Comparison of ENCODE assay signal across 8 mouse cellular contexts in the genomic region with DNA sequence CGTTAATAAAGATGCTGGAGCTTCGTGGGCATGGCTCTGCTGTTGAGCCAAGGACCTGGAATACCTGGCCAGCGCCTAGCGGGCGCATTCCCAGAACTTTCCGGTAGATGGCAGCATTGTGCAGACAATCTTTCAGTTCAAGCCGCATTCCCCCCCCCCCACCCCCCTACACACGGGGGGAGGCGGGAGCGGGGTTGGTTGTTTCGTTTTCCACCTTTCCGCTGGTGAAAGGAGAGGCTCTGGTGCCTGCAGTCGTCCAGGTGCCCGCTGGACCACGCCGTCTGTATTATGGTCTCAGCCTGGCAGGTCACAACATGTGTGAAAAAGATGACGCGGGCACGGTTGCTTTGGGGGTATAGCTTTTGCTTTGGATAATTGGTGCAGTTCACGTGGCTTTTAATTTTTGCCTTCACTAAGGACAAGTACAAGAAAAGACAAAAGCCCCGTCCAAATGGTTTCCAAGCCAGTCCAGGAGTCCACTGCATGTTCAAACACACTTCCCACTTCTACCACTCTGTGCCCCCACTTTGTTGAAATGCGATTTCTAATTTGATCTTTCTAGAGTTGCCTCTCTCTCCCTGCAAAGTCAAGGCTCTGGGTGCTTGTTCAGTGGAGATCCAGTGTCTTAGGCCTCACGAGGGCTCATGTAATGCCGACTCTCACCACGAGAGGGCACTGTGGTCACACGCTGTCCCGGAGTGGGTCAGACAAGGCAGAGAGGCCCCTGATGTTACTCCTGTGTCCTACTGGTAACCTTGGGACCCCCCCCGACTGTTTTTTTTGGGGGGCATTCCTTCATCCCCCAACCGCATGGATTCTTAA. TPM values are rescaled to one million over a fixed set of nuclear protein-coding genes. Genes with fewer than 3 reads are reported as not detected.
DNase-seq lines count a peak whose midpoint lies in the region; ATAC-seq and TF ChIP-seq lines count a peak whose summit lies in the region.

No protein-coding gene starts in this region.

- H3K36me3 ChIP-seq in hindbrain, postnatal 0 days (ENCODE audit: insufficient read depth, low read length), result no peaks in the 10 kb centered on the region

- H3K27me3 ChIP-seq in hindbrain, postnatal 0 days (ENCODE audit: insufficient read depth, low read length), result no peaks in the 10 kb centered on the region

- peak overlapping the region; percentile 89 for H3K27ac ChIP-seq in gastrocnemius, adult 2 months
- peak overlapping the region; percentile 71; the same call in 1 of the 2 replicates for H3K27ac ChIP-seq in hindbrain, postnatal 0 days

- H3K9ac ChIP-seq in hindbrain, postnatal 0 days (replicated peaks; ENCODE audit: low read length), result peak overlapping the region; percentile 40

- H3K4me2 ChIP-seq in hindbrain, postnatal 0 days (ENCODE audit: low read depth, low read length), result peak overlapping the region; percentile 51

- H3K4me3 ChIP-seq in gastrocnemius, adult 2 months, result peak overlapping the region; percentile 77
- H3K4me3 ChIP-seq in hindbrain, postnatal 0 days (ENCODE audit: low read length), result peak overlapping the region; percentile 43

- peak; percentile 82 for ATAC-seq in activated CD4-positive, CD25-positive, alpha-beta regulatory T cell, adult 4 months
- peak; percentile 92 for ATAC-seq in common myeloid progenitor, adult 5-6 weeks (replicated peaks; ENCODE audit: low read depth, poor library complexity, severe bottlenecking)
- peak; percentile 92 for ATAC-seq in hindbrain, postnatal 0 days

- peak; percentile 92 for DNase-seq in gastrocnemius, adult 2 months
- DNase-seq in hindbrain, postnatal 0 days (ENCODE audit: low spot score), result peak; percentile 94
- DNase-seq in left cerebral cortex, adult 18-20 months (ENCODE audit: low spot score in 2 of 2), result peak; percentile 94 to 99
- DNase-seq in lung, postnatal 4 days, result peak; percentile 90 to 95
- DNase-seq in retina, postnatal 1 day, result peak; percentile 94
- peak; percentile 97 for DNase-seq in thymus, postnatal 4 days

- peak; percentile 96 for TF ChIP-seq CTCF in gastrocnemius, adult 2 months (IDR thresholded peaks at IDR 0.05)
- TF ChIP-seq CTCF in hindbrain, postnatal 0 days (IDR thresholded peaks at IDR 0.05; ENCODE audit: low read depth), result peak; percentile 99

- no peaks in the 10 kb centered on the region for H3K4me1 ChIP-seq in hindbrain, postnatal 0 days (ENCODE audit: insufficient read depth, low read length)

- WGBS in hindbrain, postnatal 0 days, result under 1% methylated on average over 29 of the region's 29 CpGs

- no peaks in the 10 kb centered on the region for H3K9me3 ChIP-seq in hindbrain, postnatal 0 days (ENCODE audit: low read length)

- intact Hi-C loops in gastrocnemius, adult 2 months (cut with DNase I), result loop anchor here (5.0 kb wide), 1 partner anchor 53 kb away; the partner anchor contains the start of gene Igfbp7

RNA-seq across cellular contexts. Expression of gene Igfbp7, which starts 52.3 kb away (rescaled TPM):
- under 1 TPM in 1 of 2 experiments, not detected in 1; 0.44 TPM for polyA plus RNA-seq in activated CD4-positive, CD25-positive, alpha-beta regulatory T cell, adult 4 months (2017; shearing (Covaris generic))
- total RNA-seq in common myeloid progenitor, adult 5-6 weeks (2017), result 1.8 and 2.7 TPM in 2 replicates
- 10 to 100 TPM; 63.6 to 92.5 TPM for total RNA-seq in gastrocnemius, adult 2 months (2021)
- total RNA-seq in hindbrain, postnatal 0 days (2014; rRNA removed), result 45.7 and 59.6 TPM in 2 replicates
- 99.3 and 111 TPM in 2 replicates for polyA plus RNA-seq in hindbrain, postnatal 0 days (2015; fragmentation: Nextera tagmentation; extraction: Ambion mirVana)
- 10 to 100 TPM; 36.1 to 38.5 TPM for total RNA-seq in left cerebral cortex, adult 18-20 months (2021)

Comparison
In these comparisons a context has a peak if more than half of its experiments do, and no peak if none do; other contexts are left out.
1. Peak in every context shown above with its lines: DNase-seq, ATAC-seq, H3K4me3 ChIP-seq and H3K27ac ChIP-seq.
2. RNA of gene Igfbp7, which starts 52.3 kb away (total RNA-seq): 63.6 to 92.5 TPM in gastrocnemius, adult 2 months, 45.7 to 59.6 TPM in hindbrain, postnatal 0 days and 36.1 to 38.5 TPM in left cerebral cortex, adult 18-20 months; 1.8 to 2.7 TPM in common myeloid progenitor, adult 5-6 weeks; every median in the first group is over 10 times any median in the second.